Mouse (Mus musculus): ENCODE measurements at regions not wholly inside any gene's neighbourhood (a gene's known extent, or its start where the extent isn't known, plus 50 kb on each side); places are given as distances from the start of the nearest gene placed in this dataset.

GRCm38 (mm10) chr1:80396560-80396959 lies 56.3 kb upstream of the Cul3 start:
- ATAC-seq (ENCODE audit: low read depth) (no peak), DNase-seq (ENCODE audit: low spot score) (no peak)
- 89% methylated on average over 9 of the region's 9 CpGs for WGBS
- Histone ChIP-seq H3K27me3 (replicated peaks; ENCODE audit: control insufficient read depth, insufficient read depth, low read length) (no peaks in the 10 kb centered on the region), H3K4me2 (ENCODE audit: low read depth, low read length) (no peak overlapping the region), H3K9me3 (ENCODE audit: control insufficient read depth, low read length) (no peaks in the 10 kb centered on the region), H3K9ac (ENCODE audit: low read depth, low read length) (no peak overlapping the region), H3K36me3 (ENCODE audit: control insufficient read depth, insufficient read depth, low read length) (no peaks in the 10 kb centered on the region), H3K4me1 (ENCODE audit: control insufficient read depth, insufficient read depth, low read length) (no peaks in the 10 kb centered on the region), H3K27ac (replicated peaks; ENCODE audit: low read depth, low read length) (no peak overlapping the region), H3K4me3 (ENCODE audit: low read depth, low read length) (no peak overlapping the region)

- no peaks in the 10 kb centered on the region for H3K9me3 ChIP-seq (ENCODE audit: control insufficient read depth, low read length)
- H3K27me3 ChIP-seq (replicated peaks; ENCODE audit: control insufficient read depth, insufficient read depth, low read length) = no peaks in the 10 kb centered on the region
- H3K4me1 ChIP-seq (ENCODE audit: control insufficient read depth, insufficient read depth, low read length) = no peaks in the 10 kb centered on the region; the same call in 1 of the 2 replicates
- H3K4me3 ChIP-seq (ENCODE audit: low read depth, low read length) = no peak overlapping the region
- ATAC-seq (ENCODE audit: low read depth) (no peak), DNase-seq (ENCODE audit: low spot score) (no peak)
- H3K36me3 ChIP-seq (ENCODE audit: control insufficient read depth, insufficient read depth, low read length) = no peaks in the 10 kb centered on the region
- 78% methylated on average over 1 of the region's 1 CpGs for WGBS
- no peak overlapping the region for H3K27ac ChIP-seq (replicated peaks; ENCODE audit: low read depth, low read length)
- H3K4me2 ChIP-seq (ENCODE audit: low read depth, low read length) = no peak overlapping the region
- H3K9ac ChIP-seq (ENCODE audit: low read depth, low read length) = no peak overlapping the region
Measured at GRCm38 (mm10) chr1:80391406-80391805, 51.1 kb upstream of the Cul3 start.

DNA sequence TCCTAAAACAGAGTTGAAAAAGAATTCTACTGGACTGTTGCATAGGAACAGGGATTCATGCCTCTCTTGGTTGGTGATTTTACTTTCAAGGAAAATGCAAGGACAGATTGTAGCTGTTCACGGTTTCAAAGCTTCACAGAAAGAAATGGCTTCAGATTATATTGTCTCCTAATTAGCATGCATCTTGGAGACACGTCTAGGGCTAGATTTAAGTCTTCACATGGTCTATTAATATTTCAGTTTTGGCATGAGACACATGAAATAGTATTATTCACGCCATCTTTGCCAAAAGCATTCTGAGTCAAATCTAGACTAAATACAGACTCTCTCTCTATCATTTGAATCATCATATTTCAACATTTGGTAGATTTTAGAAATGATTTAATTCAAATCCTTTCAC lies 50.1 kb upstream of the Cul3 start:
- ATAC-seq (ENCODE audit: low read depth) = no peak
- peak; percentile 22 for DNase-seq (ENCODE audit: low spot score)
- Histone ChIP-seq H3K4me1 (ENCODE audit: control insufficient read depth, insufficient read depth, low read length) (no peaks in the 10 kb centered on the region; the same call in 1 of the 2 replicates), H3K36me3 (ENCODE audit: control insufficient read depth, insufficient read depth, low read length) (no peaks in the 10 kb centered on the region), H3K4me3 (ENCODE audit: low read depth, low read length) (no peak overlapping the region), H3K27ac (replicated peaks; ENCODE audit: low read depth, low read length) (no peak overlapping the region), H3K27me3 (replicated peaks; ENCODE audit: control insufficient read depth, insufficient read depth, low read length) (no peaks in the 10 kb centered on the region), H3K9me3 (ENCODE audit: control insufficient read depth, low read length) (no peaks in the 10 kb centered on the region), H3K9ac (ENCODE audit: low read depth, low read length) (no peak overlapping the region), H3K4me2 (ENCODE audit: low read depth, low read length) (no peak overlapping the region)
- WGBS = 66% methylated on average over 3 of the region's 3 CpGs

Data from embryonic facial prominence, embryonic 14.5 days (tissue).